Mouse (Mus musculus): ENCODE data around the gene Mlf1.
A peak's percentile ranks its signal among the peaks of the same experiment; 100 is the strongest.

Mlf1 gene

GRCm38 (mm10) chr3:67373872-67374271 lies at the start of gene Mlf1:
Mlf1 (plus strand) TSS chr3:67374097.
- DNase-seq (ENCODE audit: low read depth), result peak; percentile 88

- DNase-seq (ENCODE audit: low read depth), result no peak
Observed at GRCm38 (mm10) chr3:67339558-67339957, 34.3 kb upstream of the Mlf1 start.

- no peak for DNase-seq (ENCODE audit: low read depth)
Observed at GRCm38 (mm10) chr3:67340921-67341320, 33.0 kb upstream of the Mlf1 start.

- no peak for DNase-seq (ENCODE audit: low read depth)
Observed at GRCm38 (mm10) chr3:67343004-67343662, 30.8 kb upstream of the Mlf1 start.

- peak; percentile 46 for DNase-seq (ENCODE audit: low read depth)
Observed at GRCm38 (mm10) chr3:67344599-67344998, 29.3 kb upstream of the Mlf1 start.

DNA sequence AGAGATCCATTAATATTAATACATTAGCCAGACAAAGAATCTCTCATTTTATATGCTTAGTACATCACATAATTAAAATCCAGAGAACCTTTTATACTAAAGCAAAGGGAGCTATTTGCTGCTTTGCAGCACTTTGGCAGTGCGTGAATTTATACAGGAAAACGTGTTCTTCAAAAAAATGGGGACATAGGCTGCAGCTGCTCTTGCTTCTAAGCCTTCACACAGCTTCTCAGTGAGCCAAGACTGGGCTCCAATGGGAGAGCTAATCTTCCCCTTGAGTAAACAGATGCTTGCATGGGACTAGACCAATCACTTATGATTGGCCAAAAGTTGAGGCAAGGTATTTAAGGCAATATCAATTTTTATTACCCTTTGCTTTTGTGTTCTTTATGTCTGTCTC lies 27.2 kb upstream of the Mlf1 start:
- DNase-seq (ENCODE audit: low read depth), result no peak

GRCm38 (mm10) chr3:67351406-67352127 lies 22.3 kb upstream of the Mlf1 start:
- DNase-seq (ENCODE audit: low read depth), result no peak

GRCm38 (mm10) chr3:67352128-67352762 lies 21.7 kb upstream of the Mlf1 start:
- DNase-seq (ENCODE audit: low read depth), result peak; percentile 46

- DNase-seq (ENCODE audit: low read depth), result no peak
Observed at GRCm38 (mm10) chr3:67352763-67353149, 21.1 kb upstream of the Mlf1 start.

DNA sequence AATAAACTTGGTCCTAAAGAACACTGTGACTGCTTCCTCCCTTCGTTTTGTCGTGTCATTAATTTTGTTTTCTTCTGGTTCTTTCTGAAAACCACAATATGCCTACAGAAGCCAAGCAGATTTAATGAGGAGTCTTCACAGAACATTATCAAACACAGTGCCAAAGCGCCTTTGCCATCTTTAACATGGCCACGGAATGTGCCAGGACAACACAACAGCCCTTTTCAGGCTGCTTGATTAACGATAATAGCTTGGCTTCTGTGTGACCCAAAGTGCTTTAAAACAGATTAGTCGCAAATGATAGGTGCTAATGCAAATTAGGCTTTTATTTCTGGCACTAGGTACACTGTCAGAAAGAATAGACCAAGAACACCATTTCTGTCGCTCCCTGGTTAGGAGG lies 15.5 kb upstream of the Mlf1 start:
- DNase-seq (ENCODE audit: low read depth), result no peak

DNA sequence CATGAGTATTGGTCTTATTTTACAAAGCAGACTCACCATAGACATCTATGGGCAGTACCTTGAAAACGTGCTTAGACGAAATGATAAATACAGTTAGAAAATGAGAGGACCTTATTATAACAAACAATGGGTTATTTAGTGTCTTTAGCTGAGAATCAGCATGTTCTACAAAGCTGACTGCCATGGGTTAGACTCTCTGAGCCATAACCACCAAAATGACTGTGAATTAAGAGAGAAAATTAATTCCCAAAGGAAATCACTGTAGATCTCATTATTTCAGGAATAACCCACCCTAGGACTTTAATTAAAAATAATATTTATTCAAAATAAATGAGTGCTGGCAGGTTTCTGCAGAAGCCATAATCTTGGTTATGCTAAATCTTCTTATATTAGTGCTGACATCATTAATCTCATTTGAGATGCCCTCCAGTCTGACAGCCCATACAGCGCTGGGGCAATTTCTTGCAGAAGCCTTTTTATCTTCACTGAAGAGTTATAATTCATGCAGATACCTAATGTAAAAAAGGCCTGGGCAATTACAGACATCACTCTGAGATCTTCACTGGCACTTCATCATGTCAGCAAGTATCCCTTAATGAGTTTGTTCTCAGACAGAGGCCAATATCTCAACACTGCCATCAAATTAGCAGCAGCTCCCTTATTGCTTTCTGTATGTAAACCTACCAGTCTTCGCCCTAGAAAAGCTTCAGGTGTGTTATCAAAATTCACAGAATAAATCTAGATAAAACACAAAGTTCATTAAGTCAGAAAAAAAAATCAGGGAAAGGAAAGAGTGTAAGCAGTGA lies 7.6 kb upstream of the Mlf1 start:
- DNase-seq (ENCODE audit: low read depth), result no peak

DNA sequence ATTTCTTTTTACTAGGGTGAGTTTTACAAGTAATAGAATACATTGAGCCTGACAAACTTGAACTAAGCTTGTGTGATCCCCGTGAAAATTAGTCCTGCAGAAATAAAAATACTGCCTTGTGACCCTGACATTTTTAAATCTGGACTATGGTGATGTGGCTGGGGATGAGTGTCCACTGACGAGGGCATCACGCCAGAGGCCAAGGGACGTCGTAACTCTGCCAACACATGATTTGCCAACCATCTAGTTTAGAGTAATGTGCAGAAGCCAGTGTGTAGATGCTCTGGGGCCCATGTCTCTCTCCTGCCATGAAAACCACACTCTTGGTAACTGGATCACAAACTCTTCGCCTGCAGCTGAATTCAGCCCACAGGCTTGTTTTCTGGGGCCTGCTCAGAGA lies 6.4 kb upstream of the Mlf1 start:
- no peak for DNase-seq (ENCODE audit: low read depth)

DNA sequence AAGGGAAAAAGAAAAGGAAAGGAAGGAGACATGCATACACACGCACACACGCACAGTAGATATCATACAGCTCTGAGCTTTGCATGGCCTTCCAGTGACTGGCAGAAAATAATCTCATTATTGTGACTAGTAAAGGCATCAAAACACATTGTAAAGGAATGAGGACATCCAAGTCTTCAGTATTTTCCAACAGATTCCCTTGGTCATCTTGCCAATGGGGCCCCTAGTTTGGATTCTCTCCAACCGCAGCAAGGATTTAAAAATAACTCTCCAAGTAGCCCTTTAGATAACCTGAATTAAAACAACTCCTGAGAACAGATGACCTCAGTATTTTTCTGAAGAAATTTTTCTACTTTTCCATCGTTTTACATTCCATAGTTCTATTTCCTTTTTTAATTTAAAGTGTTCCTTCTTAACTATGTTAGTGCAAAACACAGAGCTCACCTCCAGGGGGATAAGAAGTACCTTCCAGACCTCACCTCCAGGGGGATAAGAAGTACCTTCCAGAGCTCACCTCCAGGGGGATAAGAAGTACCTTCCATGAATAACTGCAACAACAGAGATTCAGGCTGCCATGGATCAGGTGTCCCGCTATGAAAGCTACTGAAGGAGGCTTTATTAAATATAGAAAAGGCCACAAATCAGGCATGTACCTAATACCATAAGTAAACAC lies 4.4 kb upstream of the Mlf1 start:
- DNase-seq (ENCODE audit: low read depth), result no peak

DNA sequence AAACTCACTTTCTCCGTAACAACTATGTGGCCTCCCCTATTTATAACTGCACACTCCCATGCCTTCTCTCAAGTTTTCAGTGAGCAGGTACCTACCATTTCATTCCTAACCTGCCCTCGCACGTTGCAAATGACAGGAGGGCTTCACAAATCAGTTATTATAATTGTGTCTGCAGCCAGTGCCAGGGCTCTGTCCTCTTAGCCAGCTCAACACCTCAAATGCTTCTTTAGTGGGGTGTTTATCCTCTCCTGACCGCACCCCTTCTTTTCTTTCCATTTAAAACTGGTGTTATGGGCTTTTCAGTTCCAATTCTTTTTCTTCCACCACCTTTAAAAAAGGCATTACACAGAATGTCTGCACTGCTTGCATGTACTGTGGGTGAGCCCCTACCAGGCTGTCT lies 1.7 kb upstream of the Mlf1 start:
- no peak for DNase-seq (ENCODE audit: low read depth)

DNA sequence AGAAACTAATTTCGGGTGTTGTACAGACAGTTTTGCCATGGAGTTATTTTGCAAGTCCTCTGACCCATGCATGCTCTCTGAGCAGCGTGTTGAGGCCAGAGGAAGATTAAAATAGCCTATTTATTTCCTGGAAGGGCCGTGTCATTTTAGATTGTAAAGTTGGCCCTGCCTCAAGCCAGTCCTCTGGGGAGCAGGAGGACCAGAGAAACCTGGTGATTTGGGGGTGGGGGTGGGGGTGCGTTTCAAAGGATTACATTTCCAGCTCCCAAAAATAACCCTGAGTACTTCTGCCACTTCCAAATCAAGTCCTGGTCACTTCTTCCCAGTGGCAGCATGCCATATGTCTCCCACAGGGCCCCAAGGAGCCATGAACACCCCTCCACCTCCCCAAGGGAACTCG lies 1.1 kb upstream of the Mlf1 start:
- no peak for DNase-seq (ENCODE audit: low read depth)

DNA sequence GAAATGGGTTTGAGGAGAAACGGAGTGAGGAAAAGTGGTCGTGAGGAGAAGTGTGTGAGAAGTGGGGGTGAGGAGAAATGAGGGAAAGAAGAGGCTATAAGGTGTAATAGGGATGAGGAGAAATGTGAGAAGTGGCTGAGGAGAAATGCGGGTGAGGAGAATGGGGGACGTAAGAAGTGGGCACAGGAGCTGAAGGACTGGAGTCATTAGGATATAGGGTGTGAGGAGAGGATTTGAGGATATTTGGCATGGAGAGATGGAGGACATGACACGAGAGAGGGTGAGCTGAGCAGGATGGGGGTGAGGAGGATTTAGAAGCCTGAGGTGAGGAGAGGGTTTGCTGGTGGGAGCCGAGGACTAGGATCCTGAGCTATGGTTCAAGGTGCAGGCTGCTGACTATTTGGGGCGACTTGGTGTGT lies 472 bp downstream of the Mlf1 start:
- no peak for DNase-seq (ENCODE audit: low read depth)

GRCm38 (mm10) chr3:67375063-67375462 lies 1.2 kb downstream of the Mlf1 start, which contains the start of gene Gm17402:
Gm17402 (minus strand) TSS chr3:67375163.
- DNase-seq (ENCODE audit: low read depth), result no peak

GRCm38 (mm10) chr3:67378215-67378614 lies 4.3 kb downstream of the Mlf1 start:
- DNase-seq (ENCODE audit: low read depth), result no peak

DNA sequence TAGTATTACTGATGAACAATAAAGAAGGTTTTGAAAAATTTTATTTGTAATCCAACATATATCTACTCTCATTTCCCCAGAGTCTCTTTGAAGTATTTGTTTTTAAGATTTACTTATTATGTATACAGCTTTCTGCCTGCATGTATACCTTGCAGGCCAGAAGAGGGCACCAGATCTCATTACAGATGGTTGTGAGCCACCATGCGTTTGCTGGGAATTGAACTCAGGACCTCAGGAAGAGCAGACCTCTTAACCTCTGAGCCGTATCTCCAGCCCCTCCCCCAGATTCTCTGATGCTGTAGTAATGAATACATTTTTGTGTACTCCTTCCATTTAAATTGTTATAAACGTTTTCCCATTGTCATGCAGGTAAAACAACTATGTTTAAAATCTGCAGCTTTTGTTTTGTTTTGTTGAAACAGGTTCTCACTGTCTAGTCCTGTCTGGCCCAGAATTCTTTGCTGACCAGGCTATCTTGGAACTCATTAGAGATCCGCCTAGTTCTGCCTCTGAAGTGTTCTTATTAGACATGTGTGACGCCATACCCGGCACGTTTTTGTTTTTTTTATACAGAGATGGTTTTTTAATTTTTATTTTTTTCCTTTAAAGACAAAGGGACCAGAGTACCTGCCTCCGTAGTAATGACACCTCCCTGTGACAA lies 55.6 kb downstream of the Mlf1 start:
- no peak for DNase-seq (ENCODE audit: low read depth)

GRCm38 (mm10) chr3:67429999-67430380 lies 56.1 kb downstream of the Mlf1 start, which contains the start of gene Gfm1:
Gfm1 (plus strand) TSS chr3:67430096.
- peak; percentile 80 for DNase-seq (ENCODE audit: low read depth)

DNA sequence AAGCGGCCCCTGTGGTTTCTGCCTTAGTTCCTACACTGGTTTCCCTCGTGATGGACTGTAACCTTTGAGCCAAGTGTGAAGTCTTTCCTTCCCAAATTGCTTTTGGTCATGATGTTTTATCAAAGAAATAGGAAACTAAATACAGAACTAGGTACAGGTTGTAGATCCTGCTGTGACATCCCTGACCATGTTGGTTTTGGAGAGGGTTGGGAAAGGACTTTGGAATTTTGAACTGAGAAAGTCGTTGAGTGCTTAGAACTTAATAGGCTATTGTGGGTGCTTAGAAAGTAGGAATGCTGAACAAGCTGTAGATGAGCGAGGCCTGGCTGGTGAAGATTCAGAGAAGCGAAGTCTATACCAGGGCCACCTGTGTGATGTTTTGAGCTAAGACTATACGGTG lies 60.1 kb downstream of the Mlf1 start:
- DNase-seq (ENCODE audit: low read depth), result no peak

Data from c-Kit-positive CD71-positive TER-119-negative erythroid progenitor cells, embryonic 14.5 days (primary cell).